Mouse (Mus musculus): ENCODE measurements around the gene Aplnr.

Aplnr gene

DNA sequence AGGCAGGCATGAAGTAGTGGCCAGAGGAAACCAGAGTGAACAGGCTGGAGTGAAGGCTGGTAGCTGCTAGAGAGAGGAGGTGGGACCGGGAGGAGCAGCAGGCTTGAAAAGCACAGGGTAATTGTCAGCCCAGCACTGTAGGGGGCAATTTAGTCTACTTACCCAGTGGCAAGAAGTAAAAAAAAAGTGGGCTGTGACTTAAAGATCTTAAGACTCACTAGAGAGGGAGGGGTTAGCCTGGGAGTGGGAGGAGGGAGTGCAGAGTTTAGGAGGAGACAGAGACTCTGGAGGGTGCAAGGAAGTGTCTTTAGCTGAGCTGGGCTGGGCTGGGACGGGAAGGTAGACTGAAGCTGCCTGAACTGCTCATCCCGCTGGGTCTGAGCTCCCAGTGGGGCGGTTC is at the start of gene Aplnr:
Aplnr (plus strand) TSS at position 137 of the 400 bp plus-strand sequence.
- no peak for DNase-seq (ENCODE audit: low spot score in 2 of 2)

DNA sequence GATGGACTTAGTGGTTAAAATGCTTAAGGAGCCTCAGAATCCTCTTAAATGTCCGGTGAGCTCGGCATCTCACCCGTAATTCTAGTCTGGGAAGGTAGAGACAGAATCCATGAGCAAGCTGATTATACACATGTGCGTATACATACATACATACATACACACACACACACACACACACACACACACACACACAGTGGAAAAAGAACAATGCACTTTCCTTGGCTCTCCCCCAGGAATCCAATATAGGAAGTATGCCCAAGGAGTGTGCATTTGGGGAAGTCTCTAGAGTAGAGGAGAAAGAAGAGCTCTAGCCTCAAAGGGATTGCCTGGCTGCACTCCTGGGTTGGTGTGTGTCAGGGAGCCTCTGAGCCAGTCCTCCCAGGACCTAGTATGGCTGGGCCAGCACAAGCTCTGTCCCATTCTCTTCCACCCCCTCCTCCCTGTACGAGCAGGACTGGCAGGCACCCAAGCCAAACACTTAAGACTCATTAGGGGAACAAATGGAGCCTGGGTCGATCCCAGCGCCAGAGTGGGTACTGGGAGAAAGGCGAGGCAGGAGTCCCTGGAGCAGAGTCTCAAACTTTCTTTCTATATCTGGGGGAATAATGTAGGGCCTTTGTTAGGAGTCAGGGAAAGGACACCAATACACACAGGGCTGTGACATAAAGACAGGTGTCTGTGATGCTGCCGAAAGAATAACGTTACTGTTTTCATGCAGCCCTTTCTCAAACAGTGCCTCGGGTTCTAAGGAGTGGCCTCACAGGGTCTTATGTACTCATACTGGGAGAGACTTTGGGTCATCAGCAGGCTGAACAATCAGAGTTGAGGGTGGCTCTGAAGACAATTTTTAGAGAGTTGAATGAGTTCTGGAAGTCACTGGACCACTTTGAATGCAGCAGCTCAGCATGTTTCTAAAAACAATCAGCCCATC is 47.0 kb upstream of the Aplnr start:
- no peak for DNase-seq (ENCODE audit: low spot score in 2 of 2)

DNA sequence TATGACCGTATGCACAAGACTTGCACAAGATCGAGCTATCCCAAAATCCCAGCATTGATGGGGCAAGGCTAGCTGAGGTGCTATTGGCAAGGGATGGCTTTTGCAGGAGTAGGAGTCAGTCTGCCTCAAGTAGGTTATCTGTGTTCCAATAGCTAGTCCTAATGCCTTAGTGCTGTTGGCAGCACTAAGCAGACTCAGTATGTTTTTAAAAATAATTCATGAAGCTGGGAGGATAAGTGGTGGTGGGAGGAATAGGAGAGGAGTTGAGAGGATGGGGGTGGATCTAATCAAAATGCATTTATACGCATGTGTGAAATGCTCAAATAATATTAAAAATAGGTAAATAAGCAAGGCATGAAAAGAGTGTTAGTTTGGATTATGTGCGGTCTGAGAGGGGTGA is 44.7 kb upstream of the Aplnr start:
- no peak for DNase-seq (ENCODE audit: low spot score in 2 of 2)

DNA sequence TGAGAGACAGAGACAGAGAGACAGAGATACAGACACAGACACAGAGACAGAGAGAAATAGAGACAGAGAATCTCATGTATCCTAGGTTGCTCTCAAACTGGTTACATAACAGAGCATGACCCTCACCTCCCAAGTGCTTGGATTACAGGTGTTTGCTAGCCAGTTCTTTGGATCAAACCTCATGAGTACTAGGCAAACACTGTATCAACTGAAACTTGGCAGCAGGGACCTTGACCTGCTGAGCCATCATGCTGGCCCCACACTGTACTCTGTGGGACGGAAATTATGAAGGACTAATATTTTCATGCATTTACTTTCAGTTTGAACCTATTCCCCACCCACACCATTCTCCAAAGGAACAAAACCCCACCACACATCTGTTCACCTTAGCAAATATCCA is 42.6 kb upstream of the Aplnr start:
- DNase-seq (ENCODE audit: low spot score in 2 of 2) = no peak

DNA sequence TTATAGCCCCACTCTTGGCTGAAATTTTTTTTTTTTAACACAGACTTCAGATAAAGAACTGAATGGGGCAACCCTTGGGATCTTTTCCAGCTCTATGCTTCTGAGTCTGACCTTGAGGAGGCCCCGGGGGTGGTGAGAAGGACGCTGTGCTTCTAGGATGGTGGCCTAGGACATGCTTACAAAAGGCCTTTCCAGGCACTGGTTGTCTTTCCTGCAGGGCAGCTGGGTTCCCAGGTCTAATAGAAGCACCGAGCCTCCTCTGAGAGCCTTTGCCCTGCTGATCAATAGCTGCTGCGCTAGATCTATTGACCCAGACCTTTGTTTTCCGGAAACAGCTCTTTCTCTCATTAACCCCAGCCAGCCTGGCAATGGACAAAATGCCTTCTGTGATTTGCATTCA is 40.1 kb upstream of the Aplnr start:
- DNase-seq (ENCODE audit: low spot score in 2 of 2) = no peak

DNA sequence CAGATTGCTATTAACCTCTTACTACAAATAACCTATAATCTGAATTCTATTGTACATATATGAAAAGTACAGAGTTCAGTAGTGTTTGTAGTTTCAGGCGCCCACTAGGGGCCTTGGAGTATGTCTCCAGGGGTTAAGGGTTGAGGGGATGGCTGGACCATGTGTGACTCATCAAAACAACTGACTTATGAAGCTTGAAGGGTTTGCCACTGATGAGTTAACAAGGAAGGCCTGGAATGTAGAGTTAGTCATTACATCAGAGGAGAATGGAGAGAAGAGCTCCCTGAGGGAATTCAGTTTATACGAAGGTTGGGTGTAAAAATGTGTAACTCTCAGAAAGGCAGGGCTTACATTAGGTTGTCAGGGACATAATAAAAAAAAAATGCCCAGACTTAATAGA is 38.0 kb upstream of the Aplnr start:
- DNase-seq (ENCODE audit: low spot score in 2 of 2) = no peak

DNA sequence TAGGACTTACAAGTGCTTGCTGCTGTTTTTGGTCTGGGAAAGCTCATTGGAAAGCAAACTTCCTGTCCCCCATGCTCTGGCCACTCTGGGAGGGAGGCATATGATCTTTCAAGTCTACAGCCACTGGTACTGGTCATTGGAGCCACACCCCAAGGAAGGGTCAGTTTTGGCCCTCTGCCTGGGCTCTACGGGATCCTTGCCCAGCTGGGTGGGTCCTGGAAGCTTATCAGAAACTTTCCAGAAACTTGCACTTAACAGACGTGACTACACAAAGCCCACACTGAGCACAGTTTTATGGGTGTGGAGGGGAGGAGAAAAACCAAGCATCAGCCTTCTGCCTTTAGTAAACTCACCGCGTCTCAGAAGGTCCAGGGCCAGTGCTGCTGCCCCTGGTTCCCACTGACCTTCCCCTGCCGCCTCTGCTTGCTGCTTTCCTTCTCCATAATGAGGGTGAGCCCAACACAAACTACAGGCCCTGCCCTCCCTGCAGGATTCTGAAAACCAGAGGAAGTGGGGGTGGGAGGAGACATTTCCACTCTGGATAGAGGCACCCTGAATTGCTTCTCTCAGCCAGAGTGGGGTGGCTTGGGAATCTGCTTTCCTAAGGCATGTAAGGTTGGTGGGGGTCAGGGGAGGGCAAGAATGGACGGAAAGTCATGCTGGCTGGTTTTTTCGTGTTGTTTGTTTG is 37.1 kb upstream of the Aplnr start:
- DNase-seq (ENCODE audit: low spot score in 2 of 2) = peak in 1 of 2 experiments; percentile 35

DNA sequence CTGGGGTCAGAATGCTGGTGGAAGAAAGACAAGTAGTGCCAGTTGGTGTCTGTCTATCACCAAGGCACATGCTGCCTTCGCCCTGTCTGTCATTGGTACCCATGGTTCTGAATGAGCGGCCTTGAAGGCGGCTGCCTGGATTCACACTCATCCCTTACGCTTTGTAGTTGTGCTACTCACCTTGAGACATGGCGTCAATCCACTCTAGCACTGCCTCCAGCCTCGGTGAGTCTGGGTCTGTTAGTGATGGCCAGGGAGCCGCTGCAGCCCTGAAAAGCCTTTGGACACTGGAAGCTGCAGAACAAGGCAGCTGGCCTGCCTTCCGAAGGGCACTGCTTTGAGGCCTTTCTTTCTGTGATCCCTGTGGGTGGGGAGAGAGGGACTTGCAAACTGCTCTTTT is 32.8 kb upstream of the Aplnr start:
- DNase-seq (ENCODE audit: low spot score in 2 of 2) = no peak

DNA sequence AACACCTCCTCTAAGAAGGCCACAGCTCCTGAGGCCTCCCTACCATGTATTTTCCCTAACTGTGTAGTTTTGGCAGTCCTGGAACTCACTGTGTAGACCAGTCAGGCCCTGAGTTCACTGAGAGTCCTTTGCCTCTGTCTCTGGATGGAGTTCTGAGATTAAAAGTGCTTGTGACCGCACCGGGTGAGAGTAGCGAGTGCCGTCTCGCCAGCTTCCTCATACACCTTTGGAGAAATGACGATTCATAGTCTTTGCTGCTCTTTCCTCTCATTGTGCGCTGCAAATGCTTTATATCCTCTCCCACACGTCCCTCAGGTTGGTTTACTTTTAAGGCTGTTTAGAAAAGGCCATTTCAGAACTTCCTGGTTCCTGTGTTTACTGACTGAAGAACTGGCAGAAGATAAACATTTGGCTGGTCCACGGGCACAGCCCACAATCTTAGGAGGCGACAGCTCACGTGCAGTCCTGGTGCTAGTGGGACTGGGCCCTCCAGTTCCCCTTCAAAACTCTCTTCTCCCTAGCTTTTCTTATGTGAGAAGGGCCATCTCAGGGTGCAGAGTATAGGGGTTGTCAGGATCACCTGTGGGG is 30.5 kb upstream of the Aplnr start:
- DNase-seq (ENCODE audit: low spot score in 2 of 2) = no peak

DNA sequence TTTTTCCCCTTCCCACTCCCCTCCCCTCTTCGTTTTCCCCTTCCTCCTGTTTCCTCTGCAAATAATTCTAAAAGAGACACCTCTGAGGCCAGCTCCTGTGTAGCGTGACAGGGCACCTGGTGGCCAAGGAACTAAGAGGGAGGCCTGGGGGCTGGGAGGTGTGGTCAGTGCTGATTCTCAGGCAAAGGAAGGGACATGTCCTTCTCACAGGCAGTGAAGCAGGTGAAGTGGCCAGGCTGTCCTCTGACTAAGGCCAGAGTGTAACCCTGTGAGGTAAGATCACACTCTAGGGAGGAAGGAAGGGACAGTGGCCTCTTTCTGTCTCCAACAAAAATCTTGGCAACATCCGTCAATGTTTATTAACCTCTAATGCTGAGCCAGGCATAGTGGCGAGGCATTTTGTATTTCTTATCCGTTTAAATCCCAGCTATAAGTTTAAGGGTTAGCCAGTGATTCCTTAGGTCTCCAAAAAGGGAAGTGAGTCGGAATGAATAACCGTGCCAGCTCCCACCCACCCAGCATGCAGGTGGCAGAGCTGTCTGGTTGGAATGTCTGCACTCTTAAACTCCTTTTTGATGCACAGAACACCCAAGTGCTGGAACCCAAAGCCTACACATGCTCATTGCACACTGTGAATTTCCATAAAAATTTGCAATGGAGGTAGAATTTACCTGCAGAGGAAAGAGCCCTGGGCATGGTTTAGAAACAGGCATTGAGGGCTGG is 29.8 kb upstream of the Aplnr start:
- DNase-seq (ENCODE audit: low spot score in 2 of 2) = no peak

DNA sequence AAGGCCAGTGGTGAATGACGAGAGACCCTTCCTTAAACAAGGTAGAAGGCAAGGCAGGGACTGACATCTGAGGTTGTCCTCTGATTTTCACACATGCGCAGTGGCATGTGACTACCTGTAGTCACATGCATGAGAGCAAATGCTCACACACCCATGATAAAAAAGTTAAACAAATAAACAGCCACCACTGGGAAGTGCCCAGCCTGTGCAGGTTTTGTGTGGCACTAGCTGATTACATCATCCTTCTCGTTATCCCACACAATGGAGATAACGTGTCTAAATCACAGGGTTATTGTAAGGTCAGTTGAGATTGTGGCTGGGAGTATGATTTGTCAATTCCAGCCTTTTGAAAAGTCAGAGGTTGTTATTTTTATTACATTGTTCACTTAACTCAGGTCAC is 29.1 kb upstream of the Aplnr start:
- DNase-seq (ENCODE audit: low spot score in 2 of 2) = no peak

DNA sequence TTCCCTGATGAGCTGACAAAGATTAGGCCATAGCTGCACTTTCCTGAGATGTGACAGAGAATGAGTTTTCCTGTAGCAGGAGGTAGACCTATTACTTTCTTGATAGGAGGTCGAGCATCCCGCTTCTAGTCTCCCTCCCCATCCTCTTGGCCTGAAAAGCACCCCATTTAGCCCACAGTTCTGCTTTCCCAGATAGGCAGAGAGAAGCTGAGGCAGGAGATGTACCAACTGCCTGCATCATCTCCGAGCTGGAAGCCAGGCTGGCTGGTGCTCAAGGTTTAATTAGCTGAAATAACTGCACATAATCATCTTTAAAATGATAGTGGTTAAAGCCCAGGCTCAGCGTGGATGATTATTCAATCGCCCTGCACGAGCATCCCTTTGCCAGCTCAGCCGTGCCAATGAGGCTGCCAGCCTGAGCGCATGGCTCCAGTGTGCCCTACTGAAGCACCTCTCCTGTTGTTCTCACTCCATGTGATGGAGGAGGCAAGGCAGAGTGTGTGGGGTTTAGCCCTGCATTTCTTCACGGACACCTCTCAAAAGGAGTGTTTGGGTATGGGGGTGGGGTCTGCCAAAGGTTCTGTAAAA is 25.6 kb upstream of the Aplnr start:
- DNase-seq (ENCODE audit: low spot score in 2 of 2) = no peak

DNA sequence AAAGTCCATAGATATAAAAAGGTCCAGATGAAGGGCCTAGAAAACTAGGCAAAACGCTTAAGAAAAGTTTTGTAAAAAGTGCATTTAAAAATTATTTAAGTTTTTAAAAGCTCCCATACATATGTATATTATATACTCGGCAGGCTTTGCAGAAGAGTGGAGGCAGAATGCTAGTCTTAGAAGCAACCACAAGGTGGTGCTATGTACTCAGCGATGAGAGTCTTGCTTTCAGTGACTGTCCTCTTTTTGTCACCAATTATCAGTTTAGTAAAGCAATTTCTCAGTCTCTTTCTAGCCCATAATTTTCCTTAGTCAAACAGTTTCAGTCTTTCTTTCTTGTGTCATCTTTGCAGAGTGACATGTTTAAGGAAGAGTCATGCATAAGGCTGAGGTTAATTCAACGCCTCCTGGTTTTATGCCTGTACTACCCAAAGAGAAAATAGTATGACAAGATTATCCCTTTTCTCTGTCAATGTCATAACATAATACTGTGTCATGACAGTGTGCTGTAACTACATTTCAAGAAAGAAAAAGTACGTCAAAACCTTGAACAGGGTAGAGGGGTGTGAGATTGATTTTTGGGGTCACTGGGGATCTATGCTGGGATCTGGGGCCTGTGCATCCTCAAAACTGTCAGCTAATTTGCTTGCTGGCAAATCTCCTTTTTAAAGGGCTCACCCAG is 12.7 kb upstream of the Aplnr start:
- no peak for DNase-seq (ENCODE audit: low spot score in 2 of 2)

DNA sequence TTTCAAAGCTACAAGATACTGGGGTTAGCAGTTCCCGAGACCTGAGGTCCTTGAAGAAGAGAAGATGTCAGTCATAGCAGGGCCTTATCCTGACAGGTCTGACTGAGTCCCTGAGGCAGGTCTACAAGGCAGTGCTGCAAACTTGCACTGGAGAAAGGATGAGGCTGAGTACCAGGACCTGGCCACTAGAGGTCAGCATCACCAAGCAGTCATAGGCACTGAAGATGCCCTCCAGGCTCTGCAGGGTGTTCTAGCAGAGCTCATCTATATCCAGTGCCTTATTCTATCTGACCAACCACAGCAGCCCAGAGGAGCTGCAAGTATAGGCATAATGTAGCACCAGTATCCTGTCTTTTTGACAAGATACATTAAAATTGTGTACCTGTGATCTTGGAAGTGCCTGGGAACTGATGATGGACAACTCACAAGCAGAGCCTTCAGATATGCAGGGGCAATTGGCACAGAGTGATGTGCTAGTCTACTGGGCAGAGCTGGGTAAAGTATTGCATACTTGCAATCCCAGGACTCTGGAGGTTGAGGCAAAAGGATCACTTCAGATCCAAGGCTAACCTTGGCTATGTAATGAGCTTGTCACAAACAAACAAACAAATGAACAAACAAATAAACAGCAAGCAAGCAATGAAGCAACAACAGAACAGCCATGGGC is 12.0 kb upstream of the Aplnr start:
- peak in 1 of 2 experiments; percentile 61 for DNase-seq (ENCODE audit: low spot score in 2 of 2)

DNA sequence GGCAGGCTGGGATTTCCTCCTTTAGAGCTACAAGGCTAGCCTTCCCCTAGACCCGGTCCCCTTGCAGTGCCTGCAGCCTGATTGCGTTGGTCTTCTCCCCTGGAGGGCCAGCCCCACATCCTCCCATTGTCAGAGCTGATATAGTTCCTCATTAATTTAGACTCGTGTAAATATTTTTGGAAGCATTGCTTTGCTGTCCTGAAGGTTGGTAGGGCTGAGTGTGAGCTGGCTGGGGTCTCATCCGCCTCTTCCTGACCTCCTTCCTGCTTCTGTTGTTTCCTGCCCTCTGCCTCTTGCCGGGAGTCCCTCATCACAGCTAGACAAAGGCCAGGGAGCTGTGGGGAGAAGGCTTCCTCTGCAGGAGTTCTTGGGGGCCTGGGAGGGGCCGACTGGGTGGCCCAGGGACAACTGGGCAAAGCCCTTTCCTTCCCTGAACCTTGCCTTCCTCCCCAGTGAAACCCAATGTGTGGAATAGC is 6.5 kb upstream of the Aplnr start:
- no peak for DNase-seq (ENCODE audit: low spot score in 2 of 2)

DNA sequence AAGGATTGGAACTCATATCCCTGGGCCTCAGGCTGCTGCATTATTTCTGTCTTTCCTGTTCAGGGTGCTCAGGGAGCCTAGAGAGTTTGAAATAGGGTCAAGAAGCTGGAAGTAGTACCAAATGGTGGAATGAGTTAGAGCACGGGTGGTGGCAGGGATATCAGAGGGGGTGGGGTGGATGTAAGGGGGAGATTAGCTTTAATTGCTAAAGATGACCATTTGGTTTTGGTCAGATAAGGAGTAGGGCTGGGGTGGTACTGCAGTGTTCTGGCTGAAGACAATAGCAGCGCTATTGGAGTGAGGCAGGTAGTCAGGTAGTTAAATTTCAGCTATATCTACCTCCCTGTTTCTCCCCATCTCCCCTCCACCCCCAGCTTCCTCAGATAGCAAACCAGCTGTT is 4.8 kb upstream of the Aplnr start:
- no peak for DNase-seq (ENCODE audit: low spot score in 2 of 2)

DNA sequence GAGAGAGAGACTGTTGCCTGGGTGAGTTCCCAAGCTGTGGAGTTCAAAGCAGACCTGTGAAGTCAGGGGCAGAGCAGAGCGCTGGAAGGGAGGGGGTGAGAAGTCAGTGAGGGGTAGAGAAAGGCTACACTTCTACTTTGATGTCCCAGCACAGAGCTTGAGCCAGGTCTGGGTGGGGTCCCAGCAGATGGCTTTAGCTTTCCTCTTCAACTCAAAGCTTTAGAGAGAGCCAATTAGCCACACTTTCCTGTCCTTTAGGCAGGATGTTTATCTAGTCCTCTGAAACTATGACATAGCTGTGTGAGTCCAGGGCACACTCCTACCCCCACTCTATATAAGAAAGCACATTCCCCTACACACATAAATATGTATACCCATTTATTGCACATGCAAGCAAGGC is 4.3 kb upstream of the Aplnr start:
- no peak for DNase-seq (ENCODE audit: low spot score in 2 of 2)

DNA sequence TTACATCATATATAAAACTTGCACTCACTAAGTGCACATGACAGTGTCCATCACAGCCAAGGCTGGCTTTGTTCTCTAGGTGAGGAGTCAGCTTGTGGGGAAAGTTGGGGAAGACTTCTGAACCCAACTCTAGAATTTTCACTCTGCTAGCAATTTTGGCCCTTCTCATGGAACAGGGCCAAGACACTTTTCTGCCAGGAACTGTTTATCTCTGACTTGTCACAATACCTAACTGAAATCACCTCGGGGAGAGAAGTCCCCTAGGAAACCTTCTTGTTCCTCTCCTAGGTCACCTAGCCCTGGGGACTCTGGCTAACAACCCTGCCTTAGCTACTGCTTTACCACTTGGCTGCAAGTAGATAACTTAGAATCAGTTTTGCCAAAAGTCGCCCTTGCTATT is 3.8 kb upstream of the Aplnr start:
- DNase-seq (ENCODE audit: low spot score in 2 of 2) = no peak

DNA sequence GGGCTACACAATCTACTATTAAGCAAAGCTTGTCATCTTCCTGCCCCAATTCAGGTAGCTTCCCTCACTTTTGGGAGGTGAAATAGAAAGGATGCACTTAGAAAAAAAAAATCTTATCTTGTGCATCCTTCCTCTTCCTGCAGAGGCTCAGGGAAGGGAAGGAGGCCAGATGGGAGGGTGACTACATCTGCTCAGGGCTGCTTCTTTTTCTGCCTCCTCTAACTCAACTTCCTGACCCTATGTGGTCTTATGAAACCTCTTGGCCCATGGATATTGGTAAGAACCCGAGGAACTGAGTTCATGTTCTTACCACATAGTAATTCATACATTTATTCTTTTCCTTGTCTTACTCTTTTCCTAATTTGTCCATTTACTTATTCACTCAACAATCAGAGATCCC is 926 bp upstream of the Aplnr start:
- DNase-seq (ENCODE audit: low spot score in 2 of 2) = no peak

DNA sequence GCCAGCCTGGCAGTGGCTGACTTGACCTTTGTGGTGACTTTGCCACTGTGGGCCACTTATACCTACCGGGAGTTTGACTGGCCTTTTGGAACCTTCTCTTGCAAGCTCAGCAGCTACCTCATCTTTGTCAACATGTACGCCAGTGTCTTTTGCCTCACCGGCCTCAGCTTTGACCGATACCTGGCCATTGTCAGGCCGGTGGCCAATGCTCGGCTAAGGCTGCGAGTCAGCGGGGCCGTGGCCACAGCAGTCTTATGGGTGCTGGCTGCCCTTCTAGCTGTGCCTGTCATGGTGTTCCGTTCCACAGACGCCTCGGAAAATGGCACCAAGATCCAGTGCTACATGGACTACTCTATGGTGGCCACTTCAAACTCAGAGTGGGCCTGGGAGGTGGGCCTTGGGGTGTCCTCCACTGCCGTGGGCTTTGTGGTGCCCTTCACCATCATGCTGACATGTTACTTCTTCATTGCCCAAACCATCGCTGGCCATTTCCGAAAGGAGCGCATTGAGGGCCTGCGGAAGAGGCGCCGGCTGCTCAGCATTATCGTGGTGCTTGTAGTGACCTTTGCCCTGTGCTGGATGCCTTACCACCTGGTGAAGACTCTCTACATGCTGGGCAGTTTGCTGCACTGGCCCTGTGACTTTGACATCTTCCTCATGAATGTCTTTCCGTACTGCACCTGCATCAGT is 951 bp downstream of the Aplnr start:
- DNase-seq (ENCODE audit: low spot score in 2 of 2) = no peak
